Mouse (Mus musculus) liver, embryonic 15.5 days (tissue): ENCODE results near the gene Ddx17. TPM values are rescaled to one million over a fixed set of nuclear protein-coding genes. Genes with fewer than 3 reads are reported as not detected.

Experiments
- ATAC-seq: fragments of 200-750 bp; cut with Nextera tagmentation; 2 replicates; pipeline ENCODE4 v1.8.0; 2017; ENCODE audit warnings: moderate number of reproducible peaks, mild to moderate bottlenecking, moderate library complexity; ENCODE audit not compliant: insufficient read depth
- H3K27ac ChIP-seq: fragments of 300-500 bp; sonication (generic); replicated peaks from 2 replicates; pipeline ENCODE4 v1.5.1; 2015; ENCODE audit warnings: mild to moderate bottlenecking, inconsistent platforms
- H3K27me3 ChIP-seq: fragments of 300-500 bp; sonication (generic); 2 replicates; pipeline ENCODE4 v1.6.1; 2015; ENCODE audit warnings: mild to moderate bottlenecking, inconsistent platforms
- H3K36me3 ChIP-seq: fragments of 300-500 bp; sonication (generic); replicated peaks from 2 replicates; pipeline ENCODE4 v1.6.1; 2015; ENCODE audit warnings: moderate library complexity, mild to moderate bottlenecking, inconsistent platforms
- H3K4me1 ChIP-seq: fragments of 300-500 bp; sonication (generic); replicated peaks from 2 replicates; pipeline ENCODE4 v1.6.1; 2015; ENCODE audit warnings: inconsistent platforms
- H3K4me2 ChIP-seq: fragments of 300-500 bp; sonication (generic); 2 replicates; pipeline ENCODE4 v1.6.1; 2015; ENCODE audit warnings: moderate library complexity, mild to moderate bottlenecking, inconsistent platforms
- H3K4me3 ChIP-seq: fragments of 300-500 bp; sonication (generic); replicated peaks from 2 replicates; pipeline ENCODE4 v1.5.1; 2015; ENCODE audit warnings: mild to moderate bottlenecking, inconsistent platforms
- H3K9ac ChIP-seq: fragments of 300-500 bp; sonication (generic); 2 replicates; pipeline ENCODE4 v1.6.1; 2015; ENCODE audit warnings: moderate library complexity, mild to moderate bottlenecking, inconsistent platforms
- H3K9me3 ChIP-seq: fragments of 300-500 bp; sonication (generic); replicated peaks from 2 replicates; pipeline ENCODE4 v1.6.1; 2016; ENCODE audit warnings: inconsistent platforms
- WGBS: fragments of 180-500 bp; shearing (Covaris S2); methylation state at CpG from one replicate; pipeline ENCODE4 v1.1.7; 2015; ENCODE audit warnings: mixed read lengths; ENCODE audit not compliant: insufficient replicate concordance; 5-methylcytosine and 5-hydroxymethylcytosine counted together
- polyA plus RNA-seq: library from polyadenylated mRNA; unstranded; fragments of >200 nt; fragmentation: Nextera tagmentation; extraction: Ambion mirVana; gene quantifications from 2 replicates; pipeline ENCODE4 v1.2.1, GENCODE M21; 2015

The Ddx17 gene
- polyA plus RNA-seq, result 11.6 and 12.8 TPM in 2 replicates

GRCm38 (mm10) chr15:79546410-79547288 is at the start of gene Ddx17:
TSS of gene Ddx17 (minus strand) at chr15:79546741.
- ATAC-seq, result peak; percentile 91
- 3% methylated on average over 84 of the region's 84 CpGs for WGBS

GRCm38 (mm10) chr15:79581581-79581980 is 35.0 kb upstream of the Ddx17 start:
- no peak for ATAC-seq
- Histone ChIP-seq H3K9ac (no peak overlapping the region), H3K36me3 (no peaks in the 10 kb centered on the region), H3K4me1 (no peaks in the 10 kb centered on the region), H3K9me3 (no peaks in the 10 kb centered on the region), H3K27me3 (no peaks in the 10 kb centered on the region), H3K4me2 (no peak overlapping the region), H3K27ac (no peak overlapping the region), H3K4me3 (no peak overlapping the region)
- 39% methylated on average over 1 of the region's 1 CpGs for WGBS

More at GRCm38 (mm10) chr15:79546410-79547288, at the start of gene Ddx17:
- H3K27ac ChIP-seq, result peak within 1 kb of the TSS; percentile 98
- H3K4me3 ChIP-seq, result peak within 1 kb of the TSS; percentile 95
- peaks cover 22% of the 10 kb centered on the region for H3K27me3 ChIP-seq
- peaks cover 29% of the 10 kb centered on the region for H3K36me3 ChIP-seq
- peak within 1 kb of the TSS; percentile 78 for H3K4me2 ChIP-seq
- H3K9ac ChIP-seq, result peak within 1 kb of the TSS; percentile 97
- peaks cover 28% of the 10 kb centered on the region for H3K4me1 ChIP-seq
- H3K9me3 ChIP-seq, result no peaks in the 10 kb centered on the region

- Histone ChIP-seq H3K27ac (no peak overlapping the region), H3K36me3 (no peaks in the 10 kb centered on the region), H3K9ac (no peak overlapping the region), H3K9me3 (no peaks in the 10 kb centered on the region), H3K27me3 (no peaks in the 10 kb centered on the region), H3K4me1 (no peaks in the 10 kb centered on the region), H3K4me3 (no peak overlapping the region), H3K4me2 (no peak overlapping the region)
- 42% methylated on average over 6 of the region's 6 CpGs for WGBS
- no peak for ATAC-seq
These were observed 31.3 kb upstream of the Ddx17 start for GRCm38 (mm10) chr15:79577671-79578426.

GRCm38 (mm10) chr15:79576947-79577346 is 30.4 kb upstream of the Ddx17 start:
- WGBS, result 69% methylated on average over 2 of the region's 2 CpGs
- no peak overlapping the region for H3K27ac ChIP-seq
- no peaks in the 10 kb centered on the region for H3K9me3 ChIP-seq
- no peaks in the 10 kb centered on the region for H3K4me1 ChIP-seq
- no peak for ATAC-seq
- no peak overlapping the region for H3K9ac ChIP-seq
- no peak overlapping the region for H3K4me2 ChIP-seq
- no peaks in the 10 kb centered on the region for H3K27me3 ChIP-seq
- no peak overlapping the region for H3K4me3 ChIP-seq
- H3K36me3 ChIP-seq, result no peaks in the 10 kb centered on the region

GRCm38 (mm10) chr15:79575543-79576222 is 29.1 kb upstream of the Ddx17 start:
- Histone ChIP-seq H3K9me3 (no peaks in the 10 kb centered on the region), H3K4me2 (no peak overlapping the region), H3K27me3 (no peaks in the 10 kb centered on the region), H3K4me1 (no peaks in the 10 kb centered on the region), H3K27ac (no peak overlapping the region), H3K4me3 (no peak overlapping the region), H3K9ac (no peak overlapping the region), H3K36me3 (no peaks in the 10 kb centered on the region)
- WGBS, result 20% methylated on average over 1 of the region's 1 CpGs
- no peak for ATAC-seq

- Histone ChIP-seq H3K4me2 (no peak overlapping the region), H3K9me3 (no peaks in the 10 kb centered on the region), H3K9ac (no peak overlapping the region), H3K4me1 (no peaks in the 10 kb centered on the region), H3K27me3 (peaks cover 3% of the 10 kb centered on the region; the same call in 1 of the 2 replicates), H3K27ac (no peak overlapping the region), H3K4me3 (no peak overlapping the region), H3K36me3 (no peaks in the 10 kb centered on the region)
- 65% methylated on average over 9 of the region's 9 CpGs for WGBS
- ATAC-seq, result no peak
These were observed 15.9 kb upstream of the Ddx17 start for GRCm38 (mm10) chr15:79562417-79562816.

- H3K27me3 ChIP-seq, result peaks cover 4% of the 10 kb centered on the region
- H3K4me2 ChIP-seq, result no peak overlapping the region
- 57% methylated on average over 3 of the region's 3 CpGs for WGBS
- no peak overlapping the region for H3K9ac ChIP-seq
- H3K27ac ChIP-seq, result no peak overlapping the region
- no peaks in the 10 kb centered on the region for H3K9me3 ChIP-seq
- no peak for ATAC-seq
- no peak overlapping the region for H3K4me3 ChIP-seq
- H3K4me1 ChIP-seq, result no peaks in the 10 kb centered on the region
- H3K36me3 ChIP-seq, result no peaks in the 10 kb centered on the region
These were observed 13.1 kb upstream of the Ddx17 start for GRCm38 (mm10) chr15:79559649-79560048.

GRCm38 (mm10) chr15:79552566-79552965 is 6.0 kb upstream of the Ddx17 start:
- Histone ChIP-seq H3K9ac (no peak overlapping the region), H3K4me3 (no peak overlapping the region)
- 67% methylated on average over 5 of the region's 5 CpGs for WGBS

GRCm38 (mm10) chr15:79548226-79548625 is 1.7 kb upstream of the Ddx17 start:
- Histone ChIP-seq H3K9me3 (no peaks in the 10 kb centered on the region), H3K4me1 (peaks cover 24% of the 10 kb centered on the region), H3K4me2 (no peak overlapping the region), H3K9ac (no peak overlapping the region), H3K27me3 (peaks cover 31% of the 10 kb centered on the region), H3K27ac (no peak overlapping the region), H3K4me3 (no peak overlapping the region), H3K36me3 (peaks cover 14% of the 10 kb centered on the region)
- WGBS, result 82% methylated on average over 2 of the region's 2 CpGs
- ATAC-seq, result no peak

More at GRCm38 (mm10) chr15:79552566-79552965, 6.0 kb upstream of the Ddx17 start:
- no peak for ATAC-seq
- H3K4me2 ChIP-seq, result no peak overlapping the region
- no peaks in the 10 kb centered on the region for H3K9me3 ChIP-seq
- no peak overlapping the region for H3K27ac ChIP-seq
- H3K36me3 ChIP-seq, result no peaks in the 10 kb centered on the region
- H3K27me3 ChIP-seq, result peaks cover 42% of the 10 kb centered on the region
- no peaks in the 10 kb centered on the region for H3K4me1 ChIP-seq

- no peak for ATAC-seq
- Histone ChIP-seq H3K27me3 (peaks cover 27% of the 10 kb centered on the region), H3K36me3 (peaks cover 22% of the 10 kb centered on the region), H3K4me3 (peak overlapping the region; percentile 95), H3K9ac (peak overlapping the region; percentile 97; the same call in 1 of the 2 replicates), H3K4me1 (peaks cover 28% of the 10 kb centered on the region), H3K27ac (peak overlapping the region; percentile 98), H3K4me2 (peak overlapping the region; percentile 78), H3K9me3 (no peaks in the 10 kb centered on the region)
- WGBS, result 79% methylated on average over 17 of the region's 17 CpGs
These were observed 814 bp upstream of the Ddx17 start for GRCm38 (mm10) chr15:79547289-79547820.
